Mouse (Mus musculus): ENCODE measurements around the gene Tmem92. TPM values are rescaled to one million over a fixed set of nuclear protein-coding genes. Genes with fewer than 3 reads are reported as not detected.

Gene Tmem92
- polyA plus RNA-seq, 1 experiment from 2014 or later = not detected

DNA sequence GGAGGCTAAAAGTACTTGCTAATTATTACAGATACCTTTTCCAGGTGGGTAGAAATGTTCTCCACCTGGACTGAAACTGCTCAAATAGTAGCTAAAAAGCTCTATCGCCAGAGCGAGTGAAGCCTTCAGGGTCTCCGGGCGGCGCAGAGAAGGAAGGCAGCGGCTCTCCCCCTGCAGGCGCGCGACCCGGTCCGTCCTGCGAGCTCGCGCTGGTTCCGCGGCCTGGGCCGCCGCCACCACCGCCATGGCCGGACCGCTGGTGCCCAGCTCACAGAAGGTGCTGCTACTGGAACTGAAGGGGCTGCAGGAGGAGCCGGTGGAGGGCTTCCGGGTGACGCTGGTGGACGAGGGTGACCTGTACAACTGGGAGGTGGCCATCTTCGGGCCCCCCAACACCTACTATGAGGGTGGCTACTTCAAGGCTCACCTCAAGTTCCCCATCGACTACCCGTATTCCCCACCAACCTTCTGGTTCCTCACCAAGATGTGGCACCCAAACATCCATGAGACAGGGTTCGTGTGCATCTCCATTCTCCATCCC, 40.7 kb downstream of the Tmem92 start, which contains the start of gene Cdc34b:
Cdc34b (plus strand) TSS at position 51 of the 541 bp plus-strand sequence.
- no peaks in the 10 kb centered on the region for H3K9me3 ChIP-seq (ENCODE audit: control insufficient read depth, low read length)
- ATAC-seq (replicated peaks; ENCODE audit: low FRiP score) = no peak
- H3K4me3 ChIP-seq (ENCODE audit: low read depth, low read length) = no peak within 1 kb of the TSS
- H3K27ac ChIP-seq (ENCODE audit: low read depth, low read length) = no peak within 1 kb of the TSS
- no peak for DNase-seq (ENCODE audit: low spot score)
- no peaks in the 10 kb centered on the region for H3K4me1 ChIP-seq (replicated peaks; ENCODE audit: control insufficient read depth, insufficient read depth, low read length)
- no peaks in the 10 kb centered on the region for H3K36me3 ChIP-seq (ENCODE audit: control insufficient read depth, insufficient read depth, low read length)
- no peak within 1 kb of the TSS for H3K4me2 ChIP-seq (ENCODE audit: low read depth, low read length, severe bottlenecking)
- H3K27me3 ChIP-seq (ENCODE audit: control insufficient read depth, insufficient read depth, low read length) = no peaks in the 10 kb centered on the region
- 83% methylated on average over 27 of the region's 29 CpGs for WGBS
- no peak within 1 kb of the TSS for H3K9ac ChIP-seq (ENCODE audit: low read length)

DNA sequence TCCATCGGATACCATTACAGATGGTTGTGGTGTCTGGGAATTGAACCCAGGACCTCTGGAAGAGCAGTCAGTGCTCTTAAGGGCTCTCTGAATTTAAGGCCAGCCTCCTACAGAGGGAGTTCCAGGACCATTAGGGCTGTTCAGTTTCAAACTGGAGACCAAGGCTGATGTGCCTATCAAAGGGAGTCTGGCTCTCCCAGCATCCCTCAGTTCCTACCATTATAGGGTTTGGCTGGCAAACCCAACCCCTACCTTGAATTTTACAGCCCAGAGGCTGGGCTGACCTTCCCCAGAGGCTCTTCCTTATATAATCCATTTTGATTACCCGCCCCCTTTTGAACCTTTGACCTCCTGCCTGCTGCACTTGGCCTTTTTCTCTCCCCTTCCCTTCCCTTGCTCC, 46.8 kb downstream of the Tmem92 start:
- DNase-seq (ENCODE audit: low spot score) (no peak), ATAC-seq (replicated peaks; ENCODE audit: low FRiP score) (no peak)
- 76% methylated on average over 2 of the region's 2 CpGs for WGBS
- H3K4me3 ChIP-seq (ENCODE audit: low read depth, low read length) = no peak overlapping the region
- no peaks in the 10 kb centered on the region for H3K4me1 ChIP-seq (replicated peaks; ENCODE audit: control insufficient read depth, insufficient read depth, low read length)
- no peak overlapping the region for H3K4me2 ChIP-seq (ENCODE audit: low read depth, low read length, severe bottlenecking)
- H3K36me3 ChIP-seq (ENCODE audit: control insufficient read depth, insufficient read depth, low read length) = no peaks in the 10 kb centered on the region
- no peaks in the 10 kb centered on the region for H3K27me3 ChIP-seq (ENCODE audit: control insufficient read depth, insufficient read depth, low read length)
- no peak overlapping the region for H3K27ac ChIP-seq (ENCODE audit: low read depth, low read length)
- no peaks in the 10 kb centered on the region for H3K9me3 ChIP-seq (ENCODE audit: control insufficient read depth, low read length)
- no peak overlapping the region for H3K9ac ChIP-seq (ENCODE audit: low read length)

DNA sequence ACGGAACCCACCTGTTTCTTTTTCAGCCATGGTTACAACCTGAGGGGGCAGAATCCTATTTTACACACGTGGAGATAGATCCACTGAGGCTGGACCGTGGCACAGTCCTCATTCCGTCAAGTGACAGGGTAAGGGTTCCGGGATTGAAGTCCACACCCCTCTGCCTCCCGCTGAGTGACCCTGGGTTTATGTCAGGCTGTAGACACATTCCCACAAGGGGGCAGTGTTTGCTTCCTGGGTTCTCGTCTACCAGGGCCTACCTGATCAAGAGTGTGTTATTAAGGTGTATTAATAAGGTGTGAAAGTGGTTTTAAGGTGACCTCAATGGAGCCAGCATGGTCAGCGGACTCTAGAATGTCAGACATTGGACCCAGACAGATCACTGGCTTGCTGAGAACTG, 49.7 kb downstream of the Tmem92 start:
- H3K4me3 ChIP-seq (ENCODE audit: low read depth, low read length) = no peak overlapping the region
- DNase-seq (ENCODE audit: low spot score) (no peak), ATAC-seq (replicated peaks; ENCODE audit: low FRiP score) (no peak)
- H3K27me3 ChIP-seq (ENCODE audit: control insufficient read depth, insufficient read depth, low read length) = no peaks in the 10 kb centered on the region
- H3K4me2 ChIP-seq (ENCODE audit: low read depth, low read length, severe bottlenecking) = no peak overlapping the region
- H3K27ac ChIP-seq (ENCODE audit: low read depth, low read length) = no peak overlapping the region
- H3K4me1 ChIP-seq (replicated peaks; ENCODE audit: control insufficient read depth, insufficient read depth, low read length) = no peaks in the 10 kb centered on the region
- H3K36me3 ChIP-seq (ENCODE audit: control insufficient read depth, insufficient read depth, low read length) = no peaks in the 10 kb centered on the region
- H3K9me3 ChIP-seq (ENCODE audit: control insufficient read depth, low read length) = no peaks in the 10 kb centered on the region
- no peak overlapping the region for H3K9ac ChIP-seq (ENCODE audit: low read length)
- WGBS = 58% methylated on average over 8 of the region's 8 CpGs

DNA sequence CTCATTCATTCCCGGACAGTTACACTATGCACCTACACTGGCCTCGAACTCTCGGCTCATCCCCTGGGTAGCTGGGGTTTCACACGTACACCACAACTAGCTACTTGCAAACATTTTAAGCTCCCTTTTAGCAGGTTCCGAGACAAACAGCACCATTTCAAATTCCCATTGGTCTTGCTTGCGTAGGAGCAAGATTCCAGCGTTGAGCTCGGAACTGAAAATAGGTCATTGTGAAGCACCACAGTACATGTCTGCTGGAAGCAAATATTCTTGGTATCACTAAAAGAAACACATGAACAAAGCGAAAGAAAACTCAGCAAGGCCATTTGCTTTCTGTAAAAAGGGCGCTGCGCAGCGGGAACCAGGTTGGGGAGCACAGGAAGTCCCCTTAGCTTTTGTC, 51.3 kb downstream of the Tmem92 start:
- Histone ChIP-seq H3K4me2 (ENCODE audit: low read depth, low read length, severe bottlenecking) (no peak overlapping the region), H3K9me3 (ENCODE audit: control insufficient read depth, low read length) (no peaks in the 10 kb centered on the region), H3K27me3 (ENCODE audit: control insufficient read depth, insufficient read depth, low read length) (no peaks in the 10 kb centered on the region), H3K4me1 (replicated peaks; ENCODE audit: control insufficient read depth, insufficient read depth, low read length) (no peaks in the 10 kb centered on the region), H3K36me3 (ENCODE audit: control insufficient read depth, insufficient read depth, low read length) (no peaks in the 10 kb centered on the region), H3K27ac (ENCODE audit: low read depth, low read length) (no peak overlapping the region), H3K9ac (ENCODE audit: low read length) (no peak overlapping the region), H3K4me3 (ENCODE audit: low read depth, low read length) (no peak overlapping the region)
- no peak for ATAC-seq (replicated peaks; ENCODE audit: low FRiP score)
- 89% methylated on average over 12 of the region's 12 CpGs for WGBS
- DNase-seq (ENCODE audit: low spot score) = no peak

DNA sequence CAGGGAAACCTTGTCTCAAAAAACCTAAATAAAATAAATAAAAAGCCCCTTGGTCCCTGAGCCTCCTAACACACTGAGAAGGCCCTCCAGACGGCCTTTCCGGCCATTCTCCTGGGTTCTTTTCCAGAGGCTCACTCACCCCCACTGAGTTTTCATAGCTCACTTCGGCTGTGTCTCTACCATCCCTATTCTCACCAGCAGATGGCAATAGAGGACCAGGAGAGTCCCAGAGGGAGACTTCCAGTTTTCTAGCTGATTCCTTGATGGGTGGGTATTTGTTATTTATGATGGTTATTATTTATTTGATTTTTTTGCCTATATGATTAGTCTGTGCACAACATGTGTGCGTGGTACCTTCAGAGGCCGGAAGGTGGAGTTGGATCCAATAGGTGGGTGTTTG, 52.2 kb downstream of the Tmem92 start:
- Histone ChIP-seq H3K27me3 (ENCODE audit: control insufficient read depth, insufficient read depth, low read length) (no peaks in the 10 kb centered on the region), H3K9ac (ENCODE audit: low read length) (no peak overlapping the region), H3K4me2 (ENCODE audit: low read depth, low read length, severe bottlenecking) (no peak overlapping the region), H3K27ac (ENCODE audit: low read depth, low read length) (no peak overlapping the region), H3K4me3 (ENCODE audit: low read depth, low read length) (no peak overlapping the region), H3K9me3 (ENCODE audit: control insufficient read depth, low read length) (no peaks in the 10 kb centered on the region), H3K36me3 (ENCODE audit: control insufficient read depth, insufficient read depth, low read length) (no peaks in the 10 kb centered on the region), H3K4me1 (replicated peaks; ENCODE audit: control insufficient read depth, insufficient read depth, low read length) (no peaks in the 10 kb centered on the region)
- DNase-seq (ENCODE audit: low spot score) = peak; percentile 68
- WGBS = 34% methylated on average over 5 of the region's 5 CpGs
- ATAC-seq (replicated peaks; ENCODE audit: low FRiP score) = no peak

DNA sequence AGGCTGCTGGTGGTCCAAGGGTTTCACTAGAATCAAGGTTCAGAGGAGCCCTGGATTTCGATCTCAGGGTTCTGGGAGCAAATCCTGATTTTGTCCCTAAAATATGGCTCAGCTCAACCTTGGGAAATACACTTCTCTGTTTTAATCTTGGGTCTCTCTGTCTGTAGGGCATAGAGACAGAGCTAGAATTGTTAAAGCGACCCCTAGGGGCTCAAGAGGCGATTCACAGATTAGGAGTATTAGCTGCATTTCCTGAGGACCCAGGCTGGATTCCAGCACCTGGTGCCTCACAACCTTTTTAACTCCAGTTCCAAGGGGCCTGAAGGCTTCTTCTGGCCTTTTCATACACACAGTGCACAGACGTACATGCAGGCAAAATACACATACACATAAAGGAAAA, 52.9 kb downstream of the Tmem92 start:
- no peaks in the 10 kb centered on the region for H3K27me3 ChIP-seq (ENCODE audit: control insufficient read depth, insufficient read depth, low read length)
- no peaks in the 10 kb centered on the region for H3K36me3 ChIP-seq (ENCODE audit: control insufficient read depth, insufficient read depth, low read length)
- no peak for DNase-seq (ENCODE audit: low spot score)
- ATAC-seq (replicated peaks; ENCODE audit: low FRiP score) = no peak
- H3K9me3 ChIP-seq (ENCODE audit: control insufficient read depth, low read length) = no peaks in the 10 kb centered on the region
- 33% methylated on average over 4 of the region's 4 CpGs for WGBS
- no peak overlapping the region for H3K27ac ChIP-seq (ENCODE audit: low read depth, low read length)
- H3K4me3 ChIP-seq (ENCODE audit: low read depth, low read length) = no peak overlapping the region
- H3K9ac ChIP-seq (ENCODE audit: low read length) = no peak overlapping the region
- H3K4me2 ChIP-seq (ENCODE audit: low read depth, low read length, severe bottlenecking) = no peak overlapping the region
- no peaks in the 10 kb centered on the region for H3K4me1 ChIP-seq (replicated peaks; ENCODE audit: control insufficient read depth, insufficient read depth, low read length)

DNA sequence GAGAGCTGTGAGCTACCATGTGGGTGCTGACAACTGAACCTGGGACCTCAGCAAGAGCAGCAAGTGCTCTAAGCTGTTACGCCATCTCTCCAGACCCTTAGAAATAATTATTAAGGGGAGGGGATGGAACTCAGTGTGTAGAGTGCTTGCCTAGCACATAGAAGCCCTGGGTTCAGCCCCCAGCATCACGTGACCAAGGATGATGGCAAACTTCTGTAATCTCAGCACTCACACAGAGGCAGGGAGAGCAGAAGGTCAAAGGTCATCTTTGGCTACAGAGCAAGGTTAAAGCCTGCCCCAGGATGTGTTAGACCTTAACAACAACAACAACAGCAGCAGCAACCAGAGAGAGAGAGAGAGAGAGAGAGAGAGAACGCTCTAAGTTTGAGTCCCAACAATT, 54.0 kb downstream of the Tmem92 start:
- Histone ChIP-seq H3K4me1 (replicated peaks; ENCODE audit: control insufficient read depth, insufficient read depth, low read length) (no peaks in the 10 kb centered on the region), H3K27ac (ENCODE audit: low read depth, low read length) (no peak overlapping the region), H3K9me3 (ENCODE audit: control insufficient read depth, low read length) (no peaks in the 10 kb centered on the region), H3K36me3 (ENCODE audit: control insufficient read depth, insufficient read depth, low read length) (no peaks in the 10 kb centered on the region), H3K9ac (ENCODE audit: low read length) (no peak overlapping the region), H3K27me3 (ENCODE audit: control insufficient read depth, insufficient read depth, low read length) (no peaks in the 10 kb centered on the region), H3K4me2 (ENCODE audit: low read depth, low read length, severe bottlenecking) (no peak overlapping the region), H3K4me3 (ENCODE audit: low read depth, low read length) (no peak overlapping the region)
- WGBS = 83% methylated on average over 3 of the region's 3 CpGs
- DNase-seq (ENCODE audit: low spot score) = no peak
- ATAC-seq (replicated peaks; ENCODE audit: low FRiP score) = no peak

DNA sequence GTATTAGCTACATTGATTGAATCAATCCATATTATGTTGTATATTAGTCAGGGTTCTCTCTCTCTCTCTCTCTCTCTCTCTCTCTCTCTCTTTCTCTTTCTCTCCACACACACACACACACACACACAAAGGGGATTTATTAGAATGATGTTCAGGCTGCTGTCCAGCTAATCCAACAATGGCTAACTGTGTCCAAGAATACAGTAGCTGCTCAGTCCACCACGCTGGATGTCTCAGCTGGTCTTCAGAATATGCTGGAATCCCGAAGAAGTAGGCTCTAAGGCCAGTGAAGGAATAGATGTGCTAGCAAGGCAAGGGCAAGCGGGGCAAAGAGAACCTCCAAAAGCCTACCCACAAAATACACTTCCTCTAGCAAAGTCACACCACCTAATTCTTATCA, 55.2 kb downstream of the Tmem92 start:
- H3K4me3 ChIP-seq (ENCODE audit: low read depth, low read length) = no peak overlapping the region
- no peak overlapping the region for H3K4me2 ChIP-seq (ENCODE audit: low read depth, low read length, severe bottlenecking)
- no peak overlapping the region for H3K27ac ChIP-seq (ENCODE audit: low read depth, low read length)
- H3K9me3 ChIP-seq (ENCODE audit: control insufficient read depth, low read length) = no peaks in the 10 kb centered on the region
- H3K36me3 ChIP-seq (ENCODE audit: control insufficient read depth, insufficient read depth, low read length) = no peaks in the 10 kb centered on the region
- 87% methylated on average over 3 of the region's 3 CpGs for WGBS
- no peaks in the 10 kb centered on the region for H3K4me1 ChIP-seq (replicated peaks; ENCODE audit: control insufficient read depth, insufficient read depth, low read length)
- ATAC-seq (replicated peaks; ENCODE audit: low FRiP score) (no peak), DNase-seq (ENCODE audit: low spot score) (no peak)
- H3K9ac ChIP-seq (ENCODE audit: low read length) = no peak overlapping the region
- no peaks in the 10 kb centered on the region for H3K27me3 ChIP-seq (ENCODE audit: control insufficient read depth, insufficient read depth, low read length)
